Mouse (Mus musculus) neural tube, embryonic 12.5 days (tissue): ENCODE results near the gene Sparcl1. TPM values are rescaled to one million over a fixed set of nuclear protein-coding genes. Genes with fewer than 3 reads are reported as not detected.

Source experiments
- ATAC-seq: fragments of 200-750 bp; cut with Nextera tagmentation; 2 replicates; pipeline ENCODE4 v1.8.0; 2017; ENCODE audit warnings: low read depth, mild to moderate bottlenecking, moderate TSS enrichment, moderate library complexity; ENCODE audit not compliant: low FRiP score
- H3K27ac ChIP-seq: fragments of 300-500 bp; sonication (generic); 2 replicates; pipeline ENCODE4 v1.5.1; 2016
- H3K27me3 ChIP-seq: fragments of 300-500 bp; sonication (generic); replicated peaks from 2 replicates; pipeline ENCODE4 v1.6.1; 2016; ENCODE audit warnings: mild to moderate bottlenecking
- H3K36me3 ChIP-seq: fragments of 300-500 bp; sonication (generic); 2 replicates; pipeline ENCODE4 v1.6.1; 2016; ENCODE audit warnings: mild to moderate bottlenecking
- H3K4me1 ChIP-seq: fragments of 300-500 bp; sonication (generic); 2 replicates; pipeline ENCODE4 v1.6.1; 2016
- H3K4me2 ChIP-seq: fragments of 300-500 bp; sonication (generic); replicated peaks from 2 replicates; pipeline ENCODE4 v1.6.1; 2016; ENCODE audit warnings: mild to moderate bottlenecking
- H3K4me3 ChIP-seq: fragments of 300-500 bp; sonication (generic); 2 replicates; pipeline ENCODE4 v1.5.1; 2016
- H3K9ac ChIP-seq: fragments of 300-500 bp; sonication (generic); 2 replicates; pipeline ENCODE4 v1.6.1; 2016; ENCODE audit warnings: mild to moderate bottlenecking
- H3K9me3 ChIP-seq: fragments of 300-500 bp; sonication (generic); 2 replicates; pipeline ENCODE4 v1.6.1; 2016; ENCODE audit warnings: mild to moderate bottlenecking
- WGBS: fragments of 180-500 bp; shearing (Covaris S2); methylation state at CpG from one replicate; pipeline ENCODE4 v1.1.7; 2016; 5-methylcytosine and 5-hydroxymethylcytosine counted together
- polyA plus RNA-seq: library from polyadenylated mRNA; unstranded; fragments of >200 nt; fragmentation: Nextera tagmentation; extraction: Ambion mirVana; gene quantifications from 2 replicates; pipeline ENCODE4 v1.2.1, GENCODE M21; 2016

Sparcl1 gene
- 88.0 and 95.9 TPM in 2 replicates for polyA plus RNA-seq

GRCm38 (mm10) chr5:104113491-104114172 is at the start of gene Sparcl1:
Sparcl1 (minus strand) TSS chr5:104113733.
- Histone ChIP-seq H3K4me1 (peaks cover 61% of the 10 kb centered on the region), H3K4me2 (peak within 1 kb of the TSS; percentile 54), H3K9ac (peak within 1 kb of the TSS; percentile 45), H3K27ac (peak within 1 kb of the TSS; percentile 58), H3K36me3 (no peaks in the 10 kb centered on the region), H3K9me3 (no peaks in the 10 kb centered on the region), H3K27me3 (no peaks in the 10 kb centered on the region), H3K4me3 (peak within 1 kb of the TSS; percentile 13)
- 7% methylated on average over 15 of the region's 15 CpGs for WGBS
- no peak for ATAC-seq

GRCm38 (mm10) chr5:104161390-104161789 is 47.9 kb upstream of the Sparcl1 start:
- Histone ChIP-seq H3K27ac (no peak overlapping the region), H3K4me1 (no peaks in the 10 kb centered on the region), H3K4me2 (no peak overlapping the region), H3K9me3 (no peaks in the 10 kb centered on the region), H3K36me3 (no peaks in the 10 kb centered on the region), H3K9ac (no peak overlapping the region), H3K4me3 (no peak overlapping the region), H3K27me3 (no peaks in the 10 kb centered on the region)
- 81% methylated on average over 1 of the region's 1 CpGs for whole genome bisulfite sequencing
- ATAC-seq = no peak

GRCm38 (mm10) chr5:104160581-104160980 is 47.0 kb upstream of the Sparcl1 start:
- Histone ChIP-seq H3K27me3 (no peaks in the 10 kb centered on the region), H3K36me3 (no peaks in the 10 kb centered on the region), H3K27ac (no peak overlapping the region), H3K4me1 (no peaks in the 10 kb centered on the region), H3K9ac (no peak overlapping the region), H3K4me3 (no peak overlapping the region), H3K4me2 (no peak overlapping the region), H3K9me3 (no peaks in the 10 kb centered on the region)
- WGBS = 82% methylated on average over 3 of the region's 3 CpGs
- ATAC-seq = no peak

- Histone ChIP-seq H3K9ac (no peak overlapping the region), H3K27ac (no peak overlapping the region), H3K27me3 (no peaks in the 10 kb centered on the region), H3K4me2 (no peak overlapping the region), H3K36me3 (no peaks in the 10 kb centered on the region), H3K9me3 (no peaks in the 10 kb centered on the region), H3K4me3 (no peak overlapping the region), H3K4me1 (no peaks in the 10 kb centered on the region)
- no peak for ATAC-seq
- WGBS = 90% methylated on average over 7 of the region's 7 CpGs
Measured at GRCm38 (mm10) chr5:104158332-104159052, 45.0 kb upstream of the Sparcl1 start.

GRCm38 (mm10) chr5:104157701-104158100 is 44.2 kb upstream of the Sparcl1 start:
- Histone ChIP-seq H3K4me2 (no peak overlapping the region), H3K4me3 (no peak overlapping the region), H3K27ac (no peak overlapping the region), H3K9ac (no peak overlapping the region), H3K4me1 (no peaks in the 10 kb centered on the region), H3K36me3 (no peaks in the 10 kb centered on the region), H3K9me3 (no peaks in the 10 kb centered on the region), H3K27me3 (no peaks in the 10 kb centered on the region)
- 93% methylated on average over 7 of the region's 7 CpGs for WGBS
- no peak for ATAC-seq

GRCm38 (mm10) chr5:104150196-104150595 is 36.7 kb upstream of the Sparcl1 start:
- Histone ChIP-seq H3K4me3 (no peak overlapping the region), H3K27me3 (no peaks in the 10 kb centered on the region), H3K36me3 (no peaks in the 10 kb centered on the region), H3K9ac (no peak overlapping the region), H3K27ac (no peak overlapping the region), H3K9me3 (no peaks in the 10 kb centered on the region), H3K4me2 (no peak overlapping the region), H3K4me1 (no peaks in the 10 kb centered on the region)
- ATAC-seq = no peak
- 93% methylated on average over 6 of the region's 6 CpGs for whole genome bisulfite sequencing

- H3K9ac ChIP-seq = no peak overlapping the region
- ATAC-seq = no peak
- H3K4me3 ChIP-seq = no peak overlapping the region
- H3K4me1 ChIP-seq = no peaks in the 10 kb centered on the region
- no peaks in the 10 kb centered on the region for H3K27me3 ChIP-seq
- no peaks in the 10 kb centered on the region for H3K9me3 ChIP-seq
- H3K4me2 ChIP-seq = no peak overlapping the region
- no peak overlapping the region for H3K27ac ChIP-seq
- 70% methylated on average over 7 of the region's 7 CpGs for WGBS
- no peaks in the 10 kb centered on the region for H3K36me3 ChIP-seq
Measured at GRCm38 (mm10) chr5:104149349-104149748, 35.8 kb upstream of the Sparcl1 start.

- Histone ChIP-seq H3K36me3 (no peaks in the 10 kb centered on the region), H3K27me3 (no peaks in the 10 kb centered on the region), H3K4me3 (no peak overlapping the region), H3K4me2 (no peak overlapping the region), H3K9ac (no peak overlapping the region), H3K9me3 (no peaks in the 10 kb centered on the region), H3K27ac (no peak overlapping the region), H3K4me1 (no peaks in the 10 kb centered on the region)
- 87% methylated on average over 4 of the region's 4 CpGs for WGBS
- ATAC-seq = no peak
Measured at GRCm38 (mm10) chr5:104144057-104144456, 30.5 kb upstream of the Sparcl1 start.

GRCm38 (mm10) chr5:104141067-104141466 is 27.5 kb upstream of the Sparcl1 start:
- Histone ChIP-seq H3K27me3 (no peaks in the 10 kb centered on the region), H3K4me1 (no peaks in the 10 kb centered on the region), H3K9ac (no peak overlapping the region), H3K4me2 (no peak overlapping the region), H3K27ac (no peak overlapping the region), H3K36me3 (no peaks in the 10 kb centered on the region), H3K9me3 (no peaks in the 10 kb centered on the region), H3K4me3 (no peak overlapping the region)
- no peak for ATAC-seq
- WGBS = 88% methylated on average over 2 of the region's 2 CpGs

- no peak overlapping the region for H3K4me2 ChIP-seq
- ATAC-seq = no peak
- H3K36me3 ChIP-seq = no peaks in the 10 kb centered on the region
Measured at GRCm38 (mm10) chr5:104137920-104138541, 24.5 kb upstream of the Sparcl1 start.

GRCm38 (mm10) chr5:104133752-104134151 is 20.2 kb upstream of the Sparcl1 start:
- no peak for ATAC-seq
- H3K27ac ChIP-seq = no peak overlapping the region
- 80% methylated on average over 4 of the region's 4 CpGs for WGBS
- H3K4me3 ChIP-seq = no peak overlapping the region
- no peak overlapping the region for H3K9ac ChIP-seq
- 0 out of 2 replicates have a peak, but pooled peaks cover 4% of the 10 kb centered on the region for H3K4me1 ChIP-seq
- H3K9me3 ChIP-seq = no peaks in the 10 kb centered on the region
- H3K4me2 ChIP-seq = no peak overlapping the region
- no peaks in the 10 kb centered on the region for H3K27me3 ChIP-seq
- no peaks in the 10 kb centered on the region for H3K36me3 ChIP-seq

More at GRCm38 (mm10) chr5:104137920-104138541, 24.5 kb upstream of the Sparcl1 start:
- no peaks in the 10 kb centered on the region for H3K27me3 ChIP-seq
- no peak overlapping the region for H3K27ac ChIP-seq
- no peaks in the 10 kb centered on the region for H3K9me3 ChIP-seq
- H3K9ac ChIP-seq = no peak overlapping the region
- H3K4me1 ChIP-seq = no peaks in the 10 kb centered on the region
- no peak overlapping the region for H3K4me3 ChIP-seq
- WGBS = 79% methylated on average over 10 of the region's 10 CpGs

- H3K9ac ChIP-seq = no peak overlapping the region
- H3K4me2 ChIP-seq = no peak overlapping the region
- 0 out of 2 replicates have a peak, but pooled peaks cover 5% of the 10 kb centered on the region for H3K4me1 ChIP-seq
- H3K36me3 ChIP-seq = no peaks in the 10 kb centered on the region
- no peaks in the 10 kb centered on the region for H3K9me3 ChIP-seq
- H3K27me3 ChIP-seq = no peaks in the 10 kb centered on the region
- 76% methylated on average over 4 of the region's 4 CpGs for WGBS
- H3K27ac ChIP-seq = no peak overlapping the region
- no peak for ATAC-seq
- H3K4me3 ChIP-seq = no peak overlapping the region
Measured at GRCm38 (mm10) chr5:104131544-104131943, 18.0 kb upstream of the Sparcl1 start.
